Mouse (Mus musculus): ENCODE results near the gene Ceacam10.

GRCm38 (mm10) chr7:24751610-24752009 is 25.4 kb upstream of the Ceacam10 start:
- TF ChIP-seq POLR2A (IDR thresholded peaks at IDR 0.05; ENCODE audit: borderline replicate concordance, extremely low read depth, insufficient read depth, insufficient read length, poor library complexity, severe bottlenecking), result no peak
- TF ChIP-seq CTCF (IDR thresholded peaks at IDR 0.05; ENCODE audit: borderline replicate concordance, extremely low read depth, insufficient read depth, insufficient read length), result no peak

All from brain, embryonic 14.5 days (tissue).